Mouse (Mus musculus) stomach, adult 2 months (tissue): Measurements from ENCODE around the gene Mtor. TPM values are rescaled to one million over a fixed set of nuclear protein-coding genes. Genes with fewer than 3 reads are reported as not detected.

Experiments
- polyA plus RNA-seq: library from polyadenylated mRNA; depleted of rRNA; stranded (reverse); fragments of >200 nt; gene quantifications from 2 replicates; pipeline ENCODE4 v1.2.3, GENCODE M21; 2012; rRNA removed

Gene Mtor
- 8.2 and 8.6 TPM in 2 replicates for polyA plus RNA-seq

GRCm38 (mm10) chr4:148448179-148448852 lies at the start of gene Mtor:
Gene Mtor (plus strand): TSS chr4:148448611.

GRCm38 (mm10) chr4:148444250-148444967 lies 4.0 kb upstream of the Mtor start, which contains the start of gene Ubiad1:
Gene Ubiad1 (minus strand): TSS chr4:148444771.

GRCm38 (mm10) chr4:148500410-148500867 lies 52.0 kb downstream of the Mtor start, which contains the start of gene Angptl7:
Gene Angptl7 (minus strand): TSS chr4:148500460.

GRCm38 (mm10) chr4:148558297-148559000 lies 110.0 kb downstream of the Mtor start, which contains the start of gene Exosc10:
Gene Exosc10 (plus strand): TSS chr4:148558429.

GRCm38 (mm10) chr4:148591171-148591630 lies 142.8 kb downstream of the Mtor start, which contains the start of gene Srm:
Gene Srm (plus strand): TSS chr4:148591503.

GRCm38 (mm10) chr4:148602357-148603120 lies 154.1 kb downstream of the Mtor start, which contains the start of gene Masp2:
Gene Masp2 (plus strand): TSS chr4:148602554.

Other genes starting within 250 kb of the Mtor start
- 0.01 and 0.02 TPM in 2 replicates for gene Disp3, start 160.6 kb upstream of the Mtor start, polyA plus RNA-seq
- gene Ubiad1, start 3.8 kb upstream of the Mtor start, polyA plus RNA-seq, result 4.9 and 5.2 TPM in 2 replicates
- gene Angptl7, start 51.8 kb downstream of the Mtor start, polyA plus RNA-seq, result 0.18 TPM in 2 replicates
- gene Exosc10, start 109.8 kb downstream of the Mtor start, polyA plus RNA-seq, result 7.8 and 9.4 TPM in 2 replicates
- gene Srm, start 142.9 kb downstream of the Mtor start, polyA plus RNA-seq, result 40.2 and 62.2 TPM in 2 replicates
- 0.31 and 0.45 TPM in 2 replicates for gene Masp2, start 153.9 kb downstream of the Mtor start, polyA plus RNA-seq
- gene Tardbp, start 178.4 kb downstream of the Mtor start, polyA plus RNA-seq, result 4.5 and 7.2 TPM in 2 replicates
- 0.68 and 1.2 TPM in 2 replicates for gene Gm572, start 194.7 kb downstream of the Mtor start, polyA plus RNA-seq